Mouse (Mus musculus) CD4-positive, CD25-positive, alpha-beta regulatory T cell (primary cell): Measurements from ENCODE around the gene Mpc1. TPM values are rescaled to one million over a fixed set of nuclear protein-coding genes. Genes with fewer than 3 reads are reported as not detected.

Experiments used
- polyA plus RNA-seq: library from polyadenylated mRNA; unstranded; fragments of 100-300 nt; shearing (Covaris generic); gene quantifications from one replicate; pipeline ENCODE4 v1.2.1, GENCODE M21; 2017

Gene Mpc1
- polyA plus RNA-seq: 164 TPM

GRCm38 (mm10) chr17:8282821-8283525 lies at the start of gene Mpc1:
Mpc1 (plus strand) TSS chr17:8282904.

GRCm38 (mm10) chr17:8235743-8236142 lies 47.0 kb upstream of the Mpc1 start, which contains the start of gene Ccr6:
Ccr6 (plus strand) TSS chr17:8236043.

GRCm38 (mm10) chr17:8310838-8311614 lies 28.3 kb downstream of the Mpc1 start, which contains the start of gene Sft2d1:
Sft2d1 (plus strand) TSS chr17:8311102.

GRCm38 (mm10) chr17:8337159-8337558 lies 54.5 kb downstream of the Mpc1 start, which contains the start of gene Prr18:
Prr18 (plus strand) TSS chr17:8337459.

Other genes starting within 250 kb of the Mpc1 start
- gene Gm49673, start 135.1 kb upstream of the Mpc1 start, polyA plus RNA-seq: 0.19 TPM
- gene Rnaset2a, start 134.8 kb upstream of the Mpc1 start, polyA plus RNA-seq: 82.4 TPM
- 20.8 TPM for gene Fgfr1op, start 117.4 kb upstream of the Mpc1 start, polyA plus RNA-seq
- 41.0 TPM for gene Ccr6, start 46.9 kb upstream of the Mpc1 start, polyA plus RNA-seq
- 181 TPM for gene Sft2d1, start 28.2 kb downstream of the Mpc1 start, polyA plus RNA-seq
- gene Prr18, start 54.6 kb downstream of the Mpc1 start, polyA plus RNA-seq: 0.14 TPM
- 0.29 TPM for gene T2, start 73.1 kb downstream of the Mpc1 start, polyA plus RNA-seq
- gene T, start 151.5 kb downstream of the Mpc1 start, polyA plus RNA-seq: not detected
- not detected for gene Pde10a, start 242.5 kb downstream of the Mpc1 start, polyA plus RNA-seq